Mouse (Mus musculus) ES-E14 (cell line): ENCODE measurements at regions not wholly inside any gene's neighbourhood (a gene's known extent, or its start where the extent isn't known, plus 50 kb on each side); places are given as distances from the start of the nearest gene placed in this dataset.
"Not testable (repeated sequence)": the region's sequence is repeated elsewhere in the genome, so short reads cannot be mapped to it uniquely, and the experiment has no call there.

Experiments
- DNase-seq: peaks from one replicate; pipeline ENCODE4 v3.0.0-alpha.2; 2013; ENCODE audit warnings: low read depth, low spot score
- H3K27ac ChIP-seq: 2 replicates; pipeline ENCODE4 v1.5.1; 2012; ENCODE audit warnings: low read depth, mild to moderate bottlenecking, low read length, moderate library complexity, mixed read lengths; ENCODE audit not compliant: poor library complexity, insufficient read depth, severe bottlenecking
- H3K36me3 ChIP-seq: 2 replicates; pipeline ENCODE4 v1.6.1; 2012; ENCODE audit warnings: mild to moderate bottlenecking, low read length, moderate library complexity, mixed read lengths; ENCODE audit not compliant: control insufficient read depth, poor library complexity, insufficient read depth, severe bottlenecking
- H3K4me1 ChIP-seq, 2 experiments: fragments of 150-350 bp in 1 of 2; sonication (generic) in 1 of 2; 2 replicates each; pipeline ENCODE4 v1.6.1; 2012; ENCODE audit warnings: low read length in 2 of 2, mild to moderate bottlenecking in 1 of 2, mixed read lengths in 1 of 2; ENCODE audit not compliant: control insufficient read depth in 2 of 2, insufficient read depth in 2 of 2, poor library complexity in 1 of 2
- H3K4me3 ChIP-seq, 2 experiments: fragments of 150-350 bp in 1 of 2; sonication (generic) in 1 of 2; 2 replicates each; pipeline ENCODE4 v1.5.1; 2012; ENCODE audit warnings: low read length in 2 of 2, low read depth in 1 of 2, mild to moderate bottlenecking in 1 of 2, mixed read lengths in 1 of 2; ENCODE audit not compliant: insufficient read depth in 1 of 2, poor library complexity in 1 of 2, severe bottlenecking in 1 of 2
- H3K9ac ChIP-seq: 2 replicates; pipeline ENCODE4 v1.6.1; 2012; ENCODE audit warnings: low read depth, mild to moderate bottlenecking, low read length, mixed read lengths; ENCODE audit not compliant: poor library complexity, insufficient read depth, severe bottlenecking
- H3K9me3 ChIP-seq: fragments of 150-350 bp; sonication (generic); 2 replicates; pipeline ENCODE4 v1.6.1; 2012; ENCODE audit warnings: low read depth, mild to moderate bottlenecking, low read length; ENCODE audit not compliant: control insufficient read depth, insufficient read depth
- CHD2 ChIP-seq: IDR thresholded peaks from 2 replicates; pipeline ENCODE4 v1.6.1; 2014; ENCODE audit warnings: mild to moderate bottlenecking, low read depth, low read length, inconsistent platforms
- HCFC1 ChIP-seq: IDR thresholded peaks from 2 replicates; pipeline ENCODE4 v1.6.1; 2012; ENCODE audit warnings: low read length, inconsistent platforms, borderline replicate concordance; ENCODE audit not compliant: insufficient read depth
- MAFK ChIP-seq: IDR thresholded peaks from 2 replicates; pipeline ENCODE4 v1.6.1; 2014; ENCODE audit warnings: mild to moderate bottlenecking, low read depth, low read length, inconsistent platforms; ENCODE audit not compliant: insufficient read depth
- ZC3H11A ChIP-seq: IDR thresholded peaks from 2 replicates; pipeline ENCODE4 v1.6.1; 2012; ENCODE audit warnings: low read depth, mild to moderate bottlenecking, inconsistent platforms, low read length, borderline replicate concordance
- ZNF384 ChIP-seq: IDR thresholded peaks from 2 replicates; pipeline ENCODE4 v1.6.1; 2012; ENCODE audit warnings: low read depth, low read length, inconsistent platforms
- in situ Hi-C, 2 experiments: fragments of 600-800 bp; cut with MboI; formaldehyde crosslinking; loops; one replicate each; pipeline ENCODE4 v1.15.1; 2025; ENCODE audit warnings: low sequenced_read_pairs in 2 of 2, inconsistent platforms in 1 of 2; ENCODE audit not compliant: unreplicated experiment in 2 of 2

- TF ChIP-seq ZC3H11A = no peak
- peak; percentile 57; the same call in 1 of the 2 replicates for TF ChIP-seq MAFK
- TF ChIP-seq CHD2 = no peak
- no peak for DNase-seq
- H3K9ac ChIP-seq = no peak overlapping the region
- no peak overlapping the region for H3K27ac ChIP-seq
- in situ Hi-C loops = no loop called here
- H3K4me3 ChIP-seq = no peak overlapping the region
- H3K36me3 ChIP-seq = no peaks in the 10 kb centered on the region
- no peaks in the 10 kb centered on the region for H3K9me3 ChIP-seq
- H3K4me1 ChIP-seq = no peaks in the 10 kb centered on the region
Observed at GRCm38 (mm10) chrX:131383501-131383900, 1634.0 kb downstream of the Diaph2 start.

- Histone ChIP-seq H3K9ac (no peak overlapping the region), H3K9me3 (no peaks in the 10 kb centered on the region), H3K4me1 (no peaks in the 10 kb centered on the region), H3K36me3 (no peaks in the 10 kb centered on the region), H3K27ac (no peak overlapping the region), H3K4me3 (no peak overlapping the region)
- DNase-seq = no peak
- no peak for TF ChIP-seq MAFK
- TF ChIP-seq CHD2 = no peak
- TF ChIP-seq ZC3H11A = no peak
- no peak for TF ChIP-seq ZNF384
- no peak for TF ChIP-seq HCFC1
- in situ Hi-C loops = no loop called here
Observed at GRCm38 (mm10) chrX:131402189-131402588, 1652.6 kb downstream of the Diaph2 start.

GRCm38 (mm10) chrX:131402891-131403290, 1653.3 kb downstream of the Diaph2 start:
- in situ Hi-C loops, H3K27ac ChIP-seq, H3K9me3 ChIP-seq, H3K4me1 ChIP-seq, H3K4me3 ChIP-seq, H3K9ac ChIP-seq, H3K36me3 ChIP-seq, DNase-seq: not testable (repeated sequence)

GRCm38 (mm10) chrX:131406685-131407084, 1657.1 kb downstream of the Diaph2 start:
- Histone ChIP-seq H3K9ac (no peak overlapping the region), H3K27ac (no peak overlapping the region)
- in situ Hi-C loops = no loop called here

GRCm38 (mm10) chrX:131410567-131410966, 1661.0 kb downstream of the Diaph2 start:
- in situ Hi-C loops = no loop called here
- H3K9me3 ChIP-seq = no peaks in the 10 kb centered on the region
- DNase-seq = no peak

More at GRCm38 (mm10) chrX:131406685-131407084, 1657.1 kb downstream of the Diaph2 start:
- no peaks in the 10 kb centered on the region for H3K36me3 ChIP-seq
- H3K4me3 ChIP-seq = no peak overlapping the region
- no peak for TF ChIP-seq HCFC1
- TF ChIP-seq CHD2 = no peak
- TF ChIP-seq ZC3H11A = no peak
- TF ChIP-seq ZNF384 = no peak
- no peak for TF ChIP-seq MAFK
- no peak for DNase-seq
- no peaks in the 10 kb centered on the region for H3K9me3 ChIP-seq
- no peaks in the 10 kb centered on the region for H3K4me1 ChIP-seq

More at GRCm38 (mm10) chrX:131410567-131410966, 1661.0 kb downstream of the Diaph2 start:
- H3K9ac ChIP-seq = no peak overlapping the region
- H3K4me1 ChIP-seq = no peaks in the 10 kb centered on the region
- no peaks in the 10 kb centered on the region for H3K36me3 ChIP-seq
- TF ChIP-seq HCFC1 (no peak), ZC3H11A (no peak), ZNF384 (no peak), MAFK (no peak), CHD2 (no peak)
- no peak overlapping the region for H3K27ac ChIP-seq
- H3K4me3 ChIP-seq = no peak overlapping the region
